Mouse (Mus musculus) heart, embryonic 12.5 days (tissue): ENCODE measurements around the gene Ccdc12. TPM values are rescaled to one million over a fixed set of nuclear protein-coding genes. Genes with fewer than 3 reads are reported as not detected.

Experiments
- ATAC-seq: fragments of 200-750 bp; cut with Nextera tagmentation; 2 replicates; pipeline ENCODE4 v1.8.0; 2017; ENCODE audit warnings: moderate TSS enrichment, moderate library complexity; ENCODE audit not compliant: insufficient number of reproducible peaks, low FRiP score
- H3K27ac ChIP-seq: fragments of 300-500 bp; sonication (generic); 2 replicates; pipeline ENCODE4 v1.5.1; 2016; ENCODE audit warnings: mild to moderate bottlenecking, moderate library complexity; ENCODE audit not compliant: poor library complexity, severe bottlenecking
- H3K27me3 ChIP-seq: fragments of 300-500 bp; sonication (generic); replicated peaks from 2 replicates; pipeline ENCODE4 v1.6.1; 2016; ENCODE audit warnings: mild to moderate bottlenecking, moderate library complexity
- H3K36me3 ChIP-seq: fragments of 300-500 bp; sonication (generic); 2 replicates; pipeline ENCODE4 v1.6.1; 2016; ENCODE audit warnings: mild to moderate bottlenecking, moderate library complexity
- H3K4me1 ChIP-seq: fragments of 300-500 bp; sonication (generic); replicated peaks from 2 replicates; pipeline ENCODE4 v1.6.1; 2016; ENCODE audit warnings: mild to moderate bottlenecking
- H3K4me2 ChIP-seq: fragments of 300-500 bp; sonication (generic); 2 replicates; pipeline ENCODE4 v1.6.1; 2016; ENCODE audit warnings: mild to moderate bottlenecking, moderate library complexity
- H3K4me3 ChIP-seq: fragments of 300-500 bp; sonication (generic); 2 replicates; pipeline ENCODE4 v1.5.1; 2016; ENCODE audit warnings: mild to moderate bottlenecking
- H3K9ac ChIP-seq: fragments of 300-500 bp; sonication (generic); 2 replicates; pipeline ENCODE4 v1.6.1; 2016; ENCODE audit warnings: mild to moderate bottlenecking, moderate library complexity
- H3K9me3 ChIP-seq: fragments of 300-500 bp; sonication (generic); replicated peaks from 2 replicates; pipeline ENCODE4 v1.6.1; 2016; ENCODE audit warnings: mild to moderate bottlenecking, moderate library complexity
- WGBS: fragments of 180-500 bp; shearing (Covaris S2); methylation state at CpG from one replicate; pipeline ENCODE4 v1.1.7; 2016; 5-methylcytosine and 5-hydroxymethylcytosine counted together
- microRNA-seq: library from miRNA; unstranded; fragments of <30 nt; microRNA quantifications from one replicate; pipeline ENCODE4, GENCODE M21; 2017
- polyA plus RNA-seq: library from polyadenylated mRNA; unstranded; fragments of >200 nt; fragmentation: Nextera tagmentation; extraction: Ambion mirVana; gene quantifications from 2 replicates; pipeline ENCODE4 v1.2.1, GENCODE M21; 2016

Gene Ccdc12
- polyA plus RNA-seq, 1 experiment from 2014 or later = 123 TPM

- Histone ChIP-seq H3K27me3 (no peaks in the 10 kb centered on the region), H3K36me3 (no peaks in the 10 kb centered on the region), H3K27ac (no peak overlapping the region), H3K4me1 (peaks cover 28% of the 10 kb centered on the region), H3K4me3 (no peak overlapping the region), H3K4me2 (no peak overlapping the region), H3K9ac (no peak overlapping the region), H3K9me3 (no peaks in the 10 kb centered on the region)
- 42% methylated on average over 2 of the region's 2 CpGs for WGBS
- ATAC-seq = no peak
These were observed 103.0 kb downstream of the Ccdc12 start for GRCm38 (mm10) chr9:110759265-110759664.

DNA sequence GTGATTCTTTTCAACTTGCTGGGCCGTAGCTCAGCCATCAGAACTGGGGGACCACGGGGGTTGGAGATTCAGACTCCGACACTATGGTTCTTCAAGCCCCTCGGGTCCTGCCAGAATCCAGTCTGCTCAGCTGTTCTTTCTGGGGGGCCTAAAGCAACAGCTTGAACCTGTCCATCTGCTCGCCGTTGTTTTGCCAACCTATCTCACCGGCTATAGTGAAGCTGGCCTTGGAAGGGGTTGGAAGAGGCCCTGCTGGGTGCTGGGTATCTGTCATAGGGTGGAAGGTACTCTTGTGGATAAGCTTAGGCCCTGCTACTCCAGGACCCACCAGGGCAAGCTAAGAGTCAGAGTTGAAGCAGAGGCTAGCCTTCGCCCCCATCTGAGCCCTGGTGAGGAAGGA lies 104.6 kb downstream of the Ccdc12 start:
- H3K36me3 ChIP-seq = peaks cover 1% of the 10 kb centered on the region; the same call in 1 of the 2 replicates
- no peak overlapping the region for H3K4me3 ChIP-seq
- H3K27ac ChIP-seq = no peak overlapping the region
- ATAC-seq = no peak
- WGBS = 80% methylated on average over 8 of the region's 8 CpGs
- peaks cover 24% of the 10 kb centered on the region for H3K4me1 ChIP-seq
- H3K9ac ChIP-seq = no peak overlapping the region
- no peak overlapping the region for H3K4me2 ChIP-seq
- H3K27me3 ChIP-seq = no peaks in the 10 kb centered on the region
- no peaks in the 10 kb centered on the region for H3K9me3 ChIP-seq

Small RNA genes lying within 50 kb of the gene (microRNA-seq; reads per million reads assigned to microRNA genes)
- not detected for gene Mir8107

Other genes with a start within 250 kb of the Ccdc12 start
- gene Ptpn23, start 248.3 kb upstream of the Ccdc12 start, polyA plus RNA-seq = 13.6 and 14.0 TPM in 2 replicates
- gene Ngp, start 236.8 kb upstream of the Ccdc12 start, polyA plus RNA-seq = 0.26 and 0.65 TPM in 2 replicates
- 9.8 and 10.2 TPM in 2 replicates for gene Klhl18, start 179.8 kb upstream of the Ccdc12 start, polyA plus RNA-seq
- 0.74 and 0.86 TPM in 2 replicates for gene Kif9, start 179.5 kb upstream of the Ccdc12 start, polyA plus RNA-seq
- 26.4 and 28.5 TPM in 2 replicates for gene Setd2, start 123.9 kb upstream of the Ccdc12 start, polyA plus RNA-seq
- 22.9 and 26.0 TPM in 2 replicates for gene Nradd, start 32.1 kb upstream of the Ccdc12 start, polyA plus RNA-seq
- gene Nbeal2, start 2.3 kb upstream of the Ccdc12 start, polyA plus RNA-seq = 1.9 and 2.4 TPM in 2 replicates
- gene Myl3, start 85.4 kb downstream of the Ccdc12 start, polyA plus RNA-seq = 3,437 and 3,612 TPM in 2 replicates
- gene Pth1r, start 90.6 kb downstream of the Ccdc12 start, polyA plus RNA-seq = 45.8 and 46.1 TPM in 2 replicates
- gene Prss42, start 141.7 kb downstream of the Ccdc12 start, polyA plus RNA-seq = 0.14 TPM in 1 of 2 replicates, not detected in the other
- gene Prss44, start 157.5 kb downstream of the Ccdc12 start, polyA plus RNA-seq = not detected in 2 replicates
- not detected in 2 replicates for gene Prss43, start 170.2 kb downstream of the Ccdc12 start, polyA plus RNA-seq
- gene Prss45, start 178.1 kb downstream of the Ccdc12 start, polyA plus RNA-seq = not detected in 2 replicates
- not detected in 2 replicates for gene Prss46, start 188.0 kb downstream of the Ccdc12 start, polyA plus RNA-seq
- 0.97 TPM in 1 of 2 replicates, not detected in the other for gene Prss50, start 201.5 kb downstream of the Ccdc12 start, polyA plus RNA-seq
- 1.3 and 1.4 TPM in 2 replicates for gene Als2cl, start 223.4 kb downstream of the Ccdc12 start, polyA plus RNA-seq
- 0.06 and 0.65 TPM in 2 replicates for gene Tmie, start 223.6 kb downstream of the Ccdc12 start, polyA plus RNA-seq